39 mouse cellular contexts compared by ENCODE assay signal in the genomic region with DNA sequence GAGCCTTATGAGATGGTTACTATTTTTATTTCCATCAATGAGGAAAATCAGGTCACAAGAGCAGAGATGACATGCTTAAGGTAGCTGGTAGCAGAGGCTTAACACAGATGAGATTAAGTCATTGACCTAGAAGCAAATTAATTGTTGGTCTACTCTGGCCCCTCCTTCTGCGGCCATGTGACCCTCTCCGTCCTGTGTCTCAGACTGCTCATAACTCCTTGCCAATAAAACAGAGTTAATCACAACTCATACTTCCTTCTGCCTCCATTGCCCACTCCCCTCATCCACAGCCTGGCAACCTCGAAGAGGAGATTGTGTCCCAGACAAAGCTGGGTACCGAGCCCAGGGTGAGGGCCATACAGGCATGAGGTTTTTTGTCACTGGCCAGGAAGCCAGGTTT. TPM values are rescaled to one million over a fixed set of nuclear protein-coding genes. Genes with fewer than 3 reads are reported as not detected.
A peak's percentile ranks its signal among the peaks of the same experiment; 100 is the strongest.
DNase-seq lines count a peak whose midpoint lies in the region; ATAC-seq and TF ChIP-seq lines count a peak whose summit lies in the region.
"Had no signal": no experiment of that assay in that cellular context is flagged by ENCODE, and none has a peak within 500 bp of the region (broad histone marks: within the 10 kb centered on the region; RNA-seq: fewer than 3 reads in every experiment).

No protein-coding gene starts in this region.

- intact Hi-C loops in left cerebral cortex, postnatal 25 days (cut with DNase I), result no loop called here

- H3K4me1 ChIP-seq in hindbrain, postnatal 0 days (ENCODE audit: insufficient read depth, low read length), result no peaks in the 10 kb centered on the region
- no peaks in the 10 kb centered on the region for H3K4me1 ChIP-seq in hindbrain, embryonic 13.5 days (replicated peaks)
- peaks cover 21% of the 10 kb centered on the region for H3K4me1 ChIP-seq in embryonic fibroblast, embryonic 13.5 days (ENCODE audit: control insufficient read depth, insufficient read depth, low read length)
- H3K4me1 ChIP-seq: forebrain, embryonic 15.5 days; intestine, embryonic 15.5 days; midbrain, embryonic 13.5 days; neural tube, embryonic 13.5 days had no signal

- peak; percentile 49; the same call in 1 of the 2 replicates for ATAC-seq in hindbrain, postnatal 0 days
- no peak for ATAC-seq in hindbrain, embryonic 13.5 days (ENCODE audit: low FRiP score)
- no peak for ATAC-seq in monocyte, adult 5-6 weeks (replicated peaks; ENCODE audit: insufficient number of reproducible peaks, low FRiP score, low TSS enrichment, poor library complexity, severe bottlenecking)
- ATAC-seq: forebrain, embryonic 15.5 days; hindbrain, embryonic 16.5 days; intestine, embryonic 15.5 days; midbrain, embryonic 13.5 days had no signal

- DNase-seq in hindbrain, postnatal 0 days (ENCODE audit: low spot score), result no peak
- DNase-seq in B cell, adult 2 months, result peak; percentile 45 to 48
- peak; percentile 84 for DNase-seq in retina, postnatal 1 day
- no peak for DNase-seq in left cerebral cortex, postnatal 25 days (ENCODE audit: low spot score in 2 of 2)
- DNase-seq: adrenal gland, postnatal 14 days; cerebellum, adult 11 months; cerebellum, adult 9-11 months; embryo, embryonic 11 days; gastrocnemius, postnatal 36 days; heart, postnatal 14 days; kidney, adult 8-10 months; kidney, postnatal 4 days; liver; lung, adult 2 months; lung, postnatal 14 days; right cerebral cortex, postnatal 14 days; thymus, postnatal 25 days had no signal

- H3K9me3 ChIP-seq in hindbrain, postnatal 0 days (ENCODE audit: low read length), result no peaks in the 10 kb centered on the region
- no peaks in the 10 kb centered on the region for H3K9me3 ChIP-seq in hindbrain, embryonic 13.5 days
- H3K9me3 ChIP-seq: embryonic facial prominence, embryonic 12.5 days; forebrain, embryonic 10.5 days; forebrain, embryonic 15.5 days; hindbrain, embryonic 10.5 days; intestine, embryonic 15.5 days; midbrain, embryonic 13.5 days had no signal

- WGBS in hindbrain, postnatal 0 days, result 88% methylated on average over 4 of the region's 4 CpGs
- WGBS in hindbrain, embryonic 13.5 days, result 91% methylated on average over 4 of the region's 4 CpGs

- no peak for TF ChIP-seq CTCF in hindbrain, postnatal 0 days (IDR thresholded peaks at IDR 0.05; ENCODE audit: low read depth)
- no peak for TF ChIP-seq CTCF in embryonic fibroblast, embryonic 13.5 days (IDR thresholded peaks at IDR 0.05; ENCODE audit: borderline replicate concordance, insufficient read depth, low read length)

- no peak overlapping the region for H3K9ac ChIP-seq in hindbrain, postnatal 0 days (replicated peaks; ENCODE audit: low read length)
- no peak overlapping the region for H3K9ac ChIP-seq in hindbrain, embryonic 13.5 days
- H3K9ac ChIP-seq: embryonic facial prominence, embryonic 12.5 days; forebrain, embryonic 15.5 days; intestine, embryonic 15.5 days; liver, embryonic 14.5 days; midbrain, embryonic 13.5 days; neural tube, embryonic 13.5 days had no signal

- no peaks in the 10 kb centered on the region for H3K36me3 ChIP-seq in hindbrain, postnatal 0 days (ENCODE audit: insufficient read depth, low read length)
- no peaks in the 10 kb centered on the region for H3K36me3 ChIP-seq in hindbrain, embryonic 13.5 days
- H3K36me3 ChIP-seq: embryonic facial prominence, embryonic 12.5 days; forebrain, embryonic 10.5 days; forebrain, embryonic 15.5 days; hindbrain, embryonic 10.5 days; intestine, embryonic 15.5 days; midbrain, embryonic 13.5 days; neural tube, embryonic 13.5 days had no signal

- TF ChIP-seq POLR2A in embryonic fibroblast, embryonic 13.5 days (IDR thresholded peaks at IDR 0.05; ENCODE audit: low read depth, low read length), result no peak

- H3K27ac ChIP-seq in hindbrain, postnatal 0 days, result no peak overlapping the region
- H3K27ac ChIP-seq in hindbrain, embryonic 13.5 days, result no peak overlapping the region
- H3K27ac ChIP-seq in embryonic fibroblast, embryonic 13.5 days (ENCODE audit: insufficient read depth, low read length), result peak overlapping the region; percentile 38
- H3K27ac ChIP-seq: embryonic facial prominence, embryonic 12.5 days; forebrain, embryonic 10.5 days; forebrain, embryonic 15.5 days; hindbrain, embryonic 10.5 days; intestine, embryonic 15.5 days; kidney, postnatal 0 days; liver, embryonic 14.5 days; midbrain, embryonic 13.5 days; neural tube, embryonic 13.5 days had no signal

- H3K4me3 ChIP-seq in hindbrain, postnatal 0 days (ENCODE audit: low read length), result no peak overlapping the region
- no peak overlapping the region for H3K4me3 ChIP-seq in hindbrain, embryonic 13.5 days
- no peak overlapping the region for H3K4me3 ChIP-seq in embryonic fibroblast, embryonic 13.5 days (ENCODE audit: insufficient read depth, low read length)
- H3K4me3 ChIP-seq: embryonic facial prominence, embryonic 12.5 days; forebrain, embryonic 10.5 days; forebrain, embryonic 15.5 days; hindbrain, embryonic 10.5 days; intestine, embryonic 15.5 days; midbrain, embryonic 13.5 days; neural tube, embryonic 13.5 days had no signal

- H3K4me2 ChIP-seq in hindbrain, postnatal 0 days (ENCODE audit: low read depth, low read length), result no peak overlapping the region
- H3K4me2 ChIP-seq in hindbrain, embryonic 13.5 days, result no peak overlapping the region
- H3K4me2 ChIP-seq: embryonic facial prominence, embryonic 12.5 days; forebrain, embryonic 15.5 days; intestine, embryonic 15.5 days; midbrain, embryonic 13.5 days; neural tube, embryonic 13.5 days had no signal

- H3K27me3 ChIP-seq in hindbrain, postnatal 0 days (ENCODE audit: insufficient read depth, low read length), result no peaks in the 10 kb centered on the region
- H3K27me3 ChIP-seq in hindbrain, embryonic 13.5 days, result no peaks in the 10 kb centered on the region
- H3K27me3 ChIP-seq: CH12.LX; embryonic facial prominence, embryonic 12.5 days; forebrain, embryonic 15.5 days; intestine, embryonic 15.5 days; midbrain, embryonic 13.5 days; neural tube, embryonic 13.5 days had no signal

RNA-seq across cellular contexts. Expression of gene Gm42674, which starts 3.5 kb away (rescaled TPM):
- not detected in 2 replicates for total RNA-seq in hindbrain, postnatal 0 days (2014; rRNA removed)
- polyA plus RNA-seq in hindbrain, postnatal 0 days (2015; fragmentation: Nextera tagmentation; extraction: Ambion mirVana), result not detected in 2 replicates
- polyA plus RNA-seq in hindbrain, embryonic 13.5 days (2015; fragmentation: Nextera tagmentation; extraction: Ambion mirVana), result not detected in 2 replicates
- polyA plus RNA-seq in embryonic fibroblast, embryonic 13.5 days (2011; ENCODE audit: insufficient read length, low read depth, missing spikeins), result 3.5 TPM in 1 of 2 replicates, not detected in the other
- not detected for total RNA-seq in left cerebral cortex, postnatal 25 days (2021)
- not detected in 3 replicates for total RNA-seq in monocyte, adult 5-6 weeks (2017)
- total RNA-seq: adrenal gland, postnatal 14 days; CH12.LX; ES-E14; gastrocnemius, adult 18-20 months; gastrocnemius, postnatal 36 days; heart, postnatal 14 days; left cerebral cortex, postnatal 10 days had no signal
- polyA plus RNA-seq: embryonic facial prominence, embryonic 12.5 days; forebrain, embryonic 10.5 days; forebrain, embryonic 15.5 days; frontal cortex, adult 2 months; heart, embryonic 14.5 days; hindbrain, embryonic 10.5 days; intestine, embryonic 15.5 days; kidney, postnatal 0 days; limb, embryonic 11.5 days; liver, embryonic 14.5 days; lung, adult 2 months; midbrain, embryonic 13.5 days; neural tube, embryonic 13.5 days; small intestine, adult 2 months; stomach, embryonic 14.5 days had no signal

RNA-seq across cellular contexts. Expression of gene S100a4, which starts 5.4 kb away (rescaled TPM):
- total RNA-seq in hindbrain, postnatal 0 days (2014; rRNA removed), result 3.0 TPM in 1 of 2 replicates, not detected in the other
- polyA plus RNA-seq in hindbrain, postnatal 0 days (2015; fragmentation: Nextera tagmentation; extraction: Ambion mirVana), result 2.3 and 3.1 TPM in 2 replicates
- 0.75 and 1.5 TPM in 2 replicates for polyA plus RNA-seq in hindbrain, embryonic 13.5 days (2015; fragmentation: Nextera tagmentation; extraction: Ambion mirVana)
- polyA plus RNA-seq in embryonic fibroblast, embryonic 13.5 days (2011; ENCODE audit: insufficient read length, low read depth, missing spikeins), result 454 and 1,115 TPM in 2 replicates
- total RNA-seq in left cerebral cortex, postnatal 25 days (2021), result 1 to 10 TPM; 3.6 to 7.5 TPM
- 562 to 1,115 TPM (median 1,082 TPM) in 3 replicates for total RNA-seq in monocyte, adult 5-6 weeks (2017)
- polyA plus RNA-seq: forebrain, embryonic 10.5 days; hindbrain, embryonic 10.5 days; neural tube, embryonic 13.5 days had no signal

RNA-seq across cellular contexts. Expression of gene S100a2, which starts 8.2 kb away (rescaled TPM):
- total RNA-seq in hindbrain, postnatal 0 days (2014; rRNA removed), result not detected in 2 replicates
- not detected in 2 replicates for polyA plus RNA-seq in hindbrain, postnatal 0 days (2015; fragmentation: Nextera tagmentation; extraction: Ambion mirVana)
- not detected in 2 replicates for polyA plus RNA-seq in hindbrain, embryonic 13.5 days (2015; fragmentation: Nextera tagmentation; extraction: Ambion mirVana)
- not detected in 2 replicates for polyA plus RNA-seq in embryonic fibroblast, embryonic 13.5 days (2011; ENCODE audit: insufficient read length, low read depth, missing spikeins)
- total RNA-seq in left cerebral cortex, postnatal 25 days (2021), result not detected
- not detected in 3 replicates for total RNA-seq in monocyte, adult 5-6 weeks (2017)
- total RNA-seq: adrenal gland, postnatal 14 days; CH12.LX; ES-E14; gastrocnemius, adult 18-20 months; gastrocnemius, postnatal 36 days; heart, postnatal 14 days; left cerebral cortex, postnatal 10 days had no signal
- polyA plus RNA-seq: embryonic facial prominence, embryonic 12.5 days; forebrain, embryonic 10.5 days; forebrain, embryonic 15.5 days; frontal cortex, adult 2 months; heart, embryonic 14.5 days; hindbrain, embryonic 10.5 days; hindbrain, embryonic 16.5 days; intestine, embryonic 15.5 days; kidney, postnatal 0 days; limb, embryonic 11.5 days; liver, embryonic 14.5 days; lung, adult 2 months; midbrain, embryonic 13.5 days; neural tube, embryonic 13.5 days; small intestine, adult 2 months; stomach, embryonic 14.5 days had no signal

RNA-seq across cellular contexts. Expression of gene S100a5, which starts 10.1 kb away (rescaled TPM):
- total RNA-seq in hindbrain, postnatal 0 days (2014; rRNA removed), result not detected in 2 replicates
- polyA plus RNA-seq in hindbrain, postnatal 0 days (2015; fragmentation: Nextera tagmentation; extraction: Ambion mirVana), result not detected in 2 replicates
- polyA plus RNA-seq in hindbrain, embryonic 13.5 days (2015; fragmentation: Nextera tagmentation; extraction: Ambion mirVana), result not detected in 2 replicates
- not detected in 2 replicates for polyA plus RNA-seq in embryonic fibroblast, embryonic 13.5 days (2011; ENCODE audit: insufficient read length, low read depth, missing spikeins)
- total RNA-seq in left cerebral cortex, postnatal 25 days (2021), result not detected
- not detected in 3 replicates for total RNA-seq in monocyte, adult 5-6 weeks (2017)
- total RNA-seq: adrenal gland, postnatal 14 days; CH12.LX; ES-E14; heart, postnatal 14 days; left cerebral cortex, postnatal 10 days had no signal
- polyA plus RNA-seq: forebrain, embryonic 10.5 days; forebrain, embryonic 15.5 days; heart, embryonic 14.5 days; hindbrain, embryonic 10.5 days; hindbrain, embryonic 16.5 days; limb, embryonic 11.5 days; liver, embryonic 14.5 days; lung, adult 2 months; midbrain, embryonic 13.5 days; neural tube, embryonic 13.5 days; small intestine, adult 2 months had no signal

RNA-seq across cellular contexts. Expression of gene S100a6, which starts 14.5 kb away (rescaled TPM):
- total RNA-seq in hindbrain, postnatal 0 days (2014; rRNA removed), result 4.4 and 12.9 TPM in 2 replicates
- 53.8 and 59.0 TPM in 2 replicates for polyA plus RNA-seq in hindbrain, postnatal 0 days (2015; fragmentation: Nextera tagmentation; extraction: Ambion mirVana)
- polyA plus RNA-seq in hindbrain, embryonic 13.5 days (2015; fragmentation: Nextera tagmentation; extraction: Ambion mirVana), result 38.4 and 42.3 TPM in 2 replicates
- 3,458 and 7,173 TPM in 2 replicates for polyA plus RNA-seq in embryonic fibroblast, embryonic 13.5 days (2011; ENCODE audit: insufficient read length, low read depth, missing spikeins)
- total RNA-seq in left cerebral cortex, postnatal 25 days (2021), result 10 to 100 TPM; 24.6 to 31.1 TPM
- 318 to 564 TPM (median 521 TPM) in 3 replicates for total RNA-seq in monocyte, adult 5-6 weeks (2017)
- total RNA-seq: CH12.LX had no signal

Comparison
In these comparisons a context has a peak if more than half of its experiments do, and no peak if none do; other contexts are left out.
1. DNase-seq: peak in B cell, adult 2 months (2 of 2) and retina, postnatal 1 day (single experiment); none in hindbrain, postnatal 0 days (single experiment) and left cerebral cortex, postnatal 25 days (0 of 2).
2. RNA of gene S100a4, which starts 5.4 kb away (total RNA-seq): 562 to 1,115 TPM in monocyte, adult 5-6 weeks; 3.6 to 7.5 TPM in left cerebral cortex, postnatal 25 days and 3.0 TPM in hindbrain, postnatal 0 days; every median in the first group is over 10 times any median in the second.